Mouse (Mus musculus): ENCODE data around the gene Fam71f2.

The Fam71f2 gene

GRCm38 (mm10) chr6:29276746-29277145 lies 2.6 kb upstream of the Fam71f2 start:
- no peak for DNase-seq (ENCODE audit: low spot score in 2 of 2)

- no peak for DNase-seq (ENCODE audit: low spot score in 2 of 2)
These were observed 703 bp upstream of the Fam71f2 start for GRCm38 (mm10) chr6:29278513-29279267.

GRCm38 (mm10) chr6:29280671-29281070 lies 1.3 kb downstream of the Fam71f2 start:
- DNase-seq (ENCODE audit: low spot score in 2 of 2): no peak

- DNase-seq (ENCODE audit: low spot score in 2 of 2): no peak
These were observed 7.5 kb downstream of the Fam71f2 start for GRCm38 (mm10) chr6:29286870-29287269.

GRCm38 (mm10) chr6:29287481-29287880 lies 8.1 kb downstream of the Fam71f2 start:
- no peak for DNase-seq (ENCODE audit: low spot score in 2 of 2)

- DNase-seq (ENCODE audit: low spot score in 2 of 2): no peak
These were observed 8.6 kb downstream of the Fam71f2 start for GRCm38 (mm10) chr6:29287944-29288343.

- DNase-seq (ENCODE audit: low spot score in 2 of 2): no peak
These were observed 9.3 kb downstream of the Fam71f2 start for GRCm38 (mm10) chr6:29288651-29289050.

- DNase-seq (ENCODE audit: low spot score in 2 of 2): no peak
These were observed 19.7 kb downstream of the Fam71f2 start for GRCm38 (mm10) chr6:29299112-29299511.

- DNase-seq (ENCODE audit: low spot score in 2 of 2): no peak
These were observed 23.9 kb downstream of the Fam71f2 start for GRCm38 (mm10) chr6:29303251-29303650.

- no peak for DNase-seq (ENCODE audit: low spot score in 2 of 2)
These were observed 24.3 kb downstream of the Fam71f2 start for GRCm38 (mm10) chr6:29303726-29304125.

GRCm38 (mm10) chr6:29305462-29305861 lies 26.1 kb downstream of the Fam71f2 start:
- no peak for DNase-seq (ENCODE audit: low spot score in 2 of 2)

GRCm38 (mm10) chr6:29308846-29309605 lies 29.6 kb downstream of the Fam71f2 start:
- DNase-seq (ENCODE audit: low spot score in 2 of 2): no peak

GRCm38 (mm10) chr6:29313690-29314202 lies 34.4 kb downstream of the Fam71f2 start:
- DNase-seq (ENCODE audit: low spot score in 2 of 2): no peak

- DNase-seq (ENCODE audit: low spot score in 2 of 2): no peak
These were observed 37.9 kb downstream of the Fam71f2 start for GRCm38 (mm10) chr6:29317286-29317685.

- no peak for DNase-seq (ENCODE audit: low spot score in 2 of 2)
These were observed 38.5 kb downstream of the Fam71f2 start for GRCm38 (mm10) chr6:29317941-29318340.

- no peak for DNase-seq (ENCODE audit: low spot score in 2 of 2)
These were observed 39.5 kb downstream of the Fam71f2 start, which contains the start of gene Fam71f1 for GRCm38 (mm10) chr6:29318879-29319278. Fam71f1 (plus strand) TSS chr6:29319140.

- DNase-seq (ENCODE audit: low spot score in 2 of 2): no peak
These were observed 42.2 kb downstream of the Fam71f2 start for GRCm38 (mm10) chr6:29321586-29321985.

- no peak for DNase-seq (ENCODE audit: low spot score in 2 of 2)
These were observed 42.8 kb downstream of the Fam71f2 start for GRCm38 (mm10) chr6:29322147-29322546.

- no peak for DNase-seq (ENCODE audit: low spot score in 2 of 2)
These were observed 43.3 kb downstream of the Fam71f2 start for GRCm38 (mm10) chr6:29322735-29323134.

GRCm38 (mm10) chr6:29326961-29327360 lies 47.6 kb downstream of the Fam71f2 start:
- DNase-seq (ENCODE audit: low spot score in 2 of 2): no peak

GRCm38 (mm10) chr6:29329514-29329913 lies 50.1 kb downstream of the Fam71f2 start:
- DNase-seq (ENCODE audit: low spot score in 2 of 2): no peak
